Mouse (Mus musculus): ENCODE results near the gene Tbx15. TPM values are rescaled to one million over a fixed set of nuclear protein-coding genes. Genes with fewer than 3 reads are reported as not detected.
A peak's percentile ranks its signal among the peaks of the same experiment; 100 is the strongest.

Tbx15 gene
- polyA plus RNA-seq, 1 experiment, result 4.2 TPM

DNA sequence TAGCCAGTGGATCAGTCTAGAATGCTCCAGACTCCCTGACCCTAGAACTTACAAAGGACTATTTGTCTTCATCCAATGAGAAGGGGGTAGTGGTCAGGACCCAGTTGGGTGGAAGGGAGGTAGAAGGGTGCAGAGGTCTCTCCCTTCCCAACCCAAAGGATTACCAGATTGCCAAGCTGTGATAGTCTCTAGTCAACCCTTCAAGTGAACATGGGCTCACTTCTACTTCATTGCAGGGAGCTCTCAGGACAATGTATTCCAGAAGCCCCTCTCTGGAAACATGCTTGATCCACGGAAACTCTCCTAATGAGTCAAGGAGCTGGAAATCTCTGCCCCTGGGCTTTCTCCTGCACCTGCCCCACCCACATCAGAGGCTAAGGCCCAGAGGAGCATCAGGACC, 1.5 kb upstream of the Tbx15 start:
- no peak for TF ChIP-seq POLR2A (IDR thresholded peaks at IDR 0.05; ENCODE audit: borderline replicate concordance, extremely low read depth, insufficient read depth, insufficient read length, poor library complexity, severe bottlenecking)
- no peak for DNase-seq (ENCODE audit: low read depth)

DNA sequence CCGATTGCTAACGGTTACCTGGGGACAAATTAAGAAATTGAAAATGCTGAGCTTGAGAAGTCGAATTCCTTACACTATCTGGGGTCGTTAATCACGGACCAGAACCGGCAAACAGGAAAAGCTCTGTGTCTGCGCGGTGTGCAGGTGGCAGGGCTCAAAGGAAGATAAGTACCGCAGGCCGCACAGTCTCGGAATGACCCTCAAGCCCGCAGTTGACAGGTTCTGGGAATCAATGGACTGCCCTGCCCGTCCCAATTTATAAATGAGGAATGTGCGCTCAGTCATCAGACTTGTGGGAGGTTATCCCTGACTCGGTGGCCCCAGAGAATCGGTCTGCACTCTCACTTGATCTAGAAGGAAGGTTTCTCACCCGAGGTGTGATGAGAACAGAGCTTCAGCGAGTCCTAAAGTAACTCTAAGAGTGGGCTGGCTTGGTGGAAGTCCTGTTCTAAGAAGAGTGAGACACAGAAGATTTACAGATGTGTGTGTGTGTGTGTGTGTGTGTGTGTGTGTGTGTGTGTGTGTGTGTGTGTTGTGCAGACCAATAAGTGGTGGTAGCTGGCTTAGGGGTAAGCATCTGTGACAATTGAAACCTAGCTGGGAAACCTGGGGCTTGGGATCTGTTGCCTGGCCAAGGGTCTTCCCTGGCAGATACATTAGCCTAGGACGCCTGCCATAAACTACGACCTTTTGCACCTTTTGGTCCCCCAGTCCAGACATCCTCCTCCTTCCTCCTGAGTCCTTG, 708 bp upstream of the Tbx15 start:
- DNase-seq (ENCODE audit: low read depth), result peak; percentile 3

DNA sequence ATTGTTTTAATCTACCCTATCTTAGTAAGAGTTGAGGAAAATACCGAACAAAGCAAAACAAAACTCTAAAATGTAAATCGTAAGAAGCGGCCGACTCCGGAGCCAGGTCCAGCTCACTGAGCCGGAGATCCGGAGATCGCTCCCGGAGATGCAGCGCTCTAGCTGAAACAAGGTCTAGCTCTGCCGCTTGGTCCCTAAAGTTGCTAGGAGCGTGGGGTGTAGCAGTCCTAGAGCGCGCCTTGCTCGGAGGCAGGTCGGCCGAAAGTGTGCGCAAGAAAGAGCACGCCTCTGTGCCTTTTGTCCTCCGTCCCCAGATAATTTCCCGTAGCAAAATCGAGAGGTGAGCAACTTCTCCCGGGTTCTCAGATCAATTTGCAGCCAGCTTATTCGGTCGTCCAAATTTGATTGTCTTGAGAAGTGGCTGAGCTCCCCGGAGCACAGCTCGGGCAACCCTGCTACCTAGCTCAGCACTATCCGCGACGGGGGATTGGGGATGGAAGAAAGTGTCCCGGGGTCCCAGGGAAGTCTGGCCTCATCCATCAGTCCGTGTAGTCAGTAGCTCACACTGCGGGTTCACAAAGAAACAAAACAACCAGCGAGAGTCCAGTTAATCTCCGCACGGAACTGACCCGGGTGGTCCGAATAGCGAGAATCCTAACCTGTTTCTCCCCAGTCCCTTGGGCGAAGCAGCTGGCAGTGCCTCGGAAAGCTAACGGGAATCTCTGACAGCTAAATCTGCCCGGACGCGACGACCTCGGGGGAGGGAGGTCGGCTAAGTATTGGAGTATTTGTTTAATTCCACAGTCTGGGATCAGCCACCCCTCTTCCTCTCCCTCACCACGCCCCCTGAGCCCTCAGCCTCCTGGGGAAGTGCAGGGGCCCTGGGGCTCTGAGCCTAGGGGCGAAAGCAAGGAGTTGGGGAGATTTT, 894 bp downstream of the Tbx15 start:
- TF ChIP-seq POLR2A (IDR thresholded peaks at IDR 0.05; ENCODE audit: borderline replicate concordance, extremely low read depth, insufficient read depth, insufficient read length, poor library complexity, severe bottlenecking) (no peak), CTCF (IDR thresholded peaks at IDR 0.05; ENCODE audit: borderline replicate concordance, extremely low read depth, insufficient read depth, insufficient read length) (no peak)
- DNase-seq (ENCODE audit: low read depth), result peak; percentile 53

More for the DNA sequence above, 708 bp upstream of the Tbx15 start:
- no peak for TF ChIP-seq POLR2A (IDR thresholded peaks at IDR 0.05; ENCODE audit: borderline replicate concordance, extremely low read depth, insufficient read depth, insufficient read length, poor library complexity, severe bottlenecking)
- TF ChIP-seq CTCF (IDR thresholded peaks at IDR 0.05; ENCODE audit: borderline replicate concordance, extremely low read depth, insufficient read depth, insufficient read length), result no peak

DNA sequence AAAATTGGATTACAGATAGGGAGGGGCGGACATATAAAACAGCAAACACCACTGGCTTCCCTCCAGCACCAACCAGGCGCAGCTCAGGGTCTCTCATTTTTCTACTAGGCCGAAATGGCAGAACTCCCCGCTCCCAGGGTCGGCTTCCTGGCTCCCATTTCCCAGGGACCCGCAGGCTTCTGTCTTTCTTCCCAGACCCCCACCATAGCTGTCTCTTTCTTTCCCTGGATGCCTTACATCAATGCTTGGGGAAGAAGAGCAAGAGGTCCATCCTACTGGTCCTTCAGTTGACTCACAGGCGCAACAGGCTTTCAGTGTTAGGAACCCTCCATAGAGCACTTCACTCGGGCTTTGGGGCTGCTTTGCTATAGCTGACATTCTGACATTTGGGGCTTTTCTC, 2.3 kb downstream of the Tbx15 start:
- TF ChIP-seq POLR2A (IDR thresholded peaks at IDR 0.05; ENCODE audit: borderline replicate concordance, extremely low read depth, insufficient read depth, insufficient read length, poor library complexity, severe bottlenecking) (no peak), CTCF (IDR thresholded peaks at IDR 0.05; ENCODE audit: borderline replicate concordance, extremely low read depth, insufficient read depth, insufficient read length) (no peak)
- no peak for DNase-seq (ENCODE audit: low read depth)

DNA sequence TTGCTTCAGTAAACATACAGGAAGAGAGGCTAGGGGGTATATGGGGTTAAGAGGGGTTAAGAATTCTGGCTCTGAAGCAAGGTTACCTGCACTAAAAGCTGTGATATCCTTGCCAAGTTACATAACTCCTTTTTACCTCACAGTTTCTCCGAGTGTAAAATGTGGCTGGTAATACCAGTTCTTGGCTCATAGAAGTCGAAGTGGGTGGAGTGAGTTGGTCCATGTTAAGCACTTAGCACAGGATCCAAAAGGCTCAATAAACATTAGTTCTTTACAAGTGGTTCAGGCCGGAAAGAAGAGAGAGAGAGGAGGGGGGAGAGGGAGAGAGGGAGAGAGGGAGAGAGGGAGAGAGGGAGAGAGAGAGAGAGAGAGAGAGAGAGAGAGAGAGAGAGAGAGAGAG, 5.2 kb downstream of the Tbx15 start:
- TF ChIP-seq CTCF (IDR thresholded peaks at IDR 0.05; ENCODE audit: borderline replicate concordance, extremely low read depth, insufficient read depth, insufficient read length) (no peak), POLR2A (IDR thresholded peaks at IDR 0.05; ENCODE audit: borderline replicate concordance, extremely low read depth, insufficient read depth, insufficient read length, poor library complexity, severe bottlenecking) (no peak)
- no peak for DNase-seq (ENCODE audit: low read depth)

DNA sequence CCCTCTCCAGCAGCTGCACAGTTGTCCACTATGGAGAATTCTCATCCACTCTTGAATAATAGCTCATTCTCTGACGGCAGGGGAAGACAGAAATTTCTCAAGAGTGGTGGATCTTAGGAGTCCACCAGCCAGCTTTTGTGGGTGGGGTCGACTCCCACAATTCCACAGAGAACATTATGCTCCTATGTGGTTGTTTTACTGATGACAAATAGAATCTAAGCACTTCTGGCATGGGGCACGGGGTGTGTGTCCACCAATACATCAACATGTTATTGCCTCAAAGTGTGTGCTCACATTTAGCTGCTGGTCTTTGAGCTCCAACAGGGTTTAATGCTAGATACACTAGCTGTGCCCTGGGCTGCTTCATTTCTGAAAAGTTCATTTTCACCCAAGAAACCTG, 6.4 kb downstream of the Tbx15 start:
- no peak for DNase-seq (ENCODE audit: low read depth)
- TF ChIP-seq POLR2A (IDR thresholded peaks at IDR 0.05; ENCODE audit: borderline replicate concordance, extremely low read depth, insufficient read depth, insufficient read length, poor library complexity, severe bottlenecking), result no peak
- no peak for TF ChIP-seq CTCF (IDR thresholded peaks at IDR 0.05; ENCODE audit: borderline replicate concordance, extremely low read depth, insufficient read depth, insufficient read length)

DNA sequence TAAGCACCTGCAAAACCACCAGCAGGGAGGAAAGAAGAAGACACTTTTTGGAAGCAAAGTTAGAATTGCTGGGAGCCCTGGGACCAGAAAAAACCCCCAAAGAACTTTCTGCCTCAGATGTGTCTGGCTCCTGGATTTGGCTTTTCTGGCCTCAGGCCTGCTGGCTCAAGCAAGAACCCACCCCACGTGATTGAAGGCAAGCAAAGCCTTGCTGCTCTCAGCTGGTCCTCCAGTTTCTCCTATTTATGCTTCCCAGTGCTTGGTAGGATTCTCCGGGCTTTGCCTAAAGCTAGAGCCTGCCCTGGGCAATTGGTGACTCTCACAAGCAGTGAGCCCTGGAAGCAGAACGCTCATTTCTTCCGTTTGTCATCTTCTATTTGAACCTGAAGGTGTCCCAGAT, 7.4 kb downstream of the Tbx15 start:
- TF ChIP-seq POLR2A (IDR thresholded peaks at IDR 0.05; ENCODE audit: borderline replicate concordance, extremely low read depth, insufficient read depth, insufficient read length, poor library complexity, severe bottlenecking) (no peak), CTCF (IDR thresholded peaks at IDR 0.05; ENCODE audit: borderline replicate concordance, extremely low read depth, insufficient read depth, insufficient read length) (no peak)
- peak; percentile 18 for DNase-seq (ENCODE audit: low read depth)

DNA sequence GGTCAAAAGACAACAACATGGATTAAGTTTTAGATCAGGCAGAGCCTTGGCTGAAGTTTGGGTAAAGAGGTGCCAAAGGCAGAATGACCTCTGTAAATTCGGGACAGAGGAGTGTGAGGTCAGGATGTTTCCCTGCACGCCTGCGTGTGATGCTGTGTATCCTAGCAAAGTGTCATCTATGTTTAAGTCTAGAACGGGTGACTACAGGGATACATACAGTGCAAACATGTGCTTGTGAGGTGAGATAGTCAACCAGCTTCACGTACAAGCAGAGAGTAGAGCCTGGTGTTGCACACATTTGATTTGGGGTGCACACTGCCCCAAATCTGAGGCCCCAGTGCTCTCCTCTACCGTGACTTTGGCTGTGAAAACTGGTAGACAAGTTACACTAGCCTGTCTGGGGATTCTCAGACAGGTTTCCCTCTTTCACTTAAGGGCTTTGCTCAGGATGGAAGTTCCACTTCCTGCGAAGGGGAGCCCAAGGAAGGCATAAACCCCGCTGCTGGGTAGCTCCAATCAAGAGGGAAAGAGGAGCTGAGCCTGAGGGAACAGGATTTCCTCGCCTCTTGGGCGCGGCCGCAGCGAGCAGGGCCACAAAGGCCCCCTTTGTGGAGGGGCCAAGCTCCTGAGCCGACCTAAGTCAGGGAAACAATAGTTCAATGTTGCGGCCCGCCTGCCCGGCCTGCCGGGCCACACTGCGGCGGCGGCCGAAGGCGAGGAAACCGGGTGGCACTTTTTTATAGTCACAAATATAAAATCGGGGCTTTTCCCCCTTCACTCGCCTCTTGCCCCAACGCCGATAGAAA, 8.0 kb downstream of the Tbx15 start:
- DNase-seq (ENCODE audit: low read depth), result peak; percentile 25

DNA sequence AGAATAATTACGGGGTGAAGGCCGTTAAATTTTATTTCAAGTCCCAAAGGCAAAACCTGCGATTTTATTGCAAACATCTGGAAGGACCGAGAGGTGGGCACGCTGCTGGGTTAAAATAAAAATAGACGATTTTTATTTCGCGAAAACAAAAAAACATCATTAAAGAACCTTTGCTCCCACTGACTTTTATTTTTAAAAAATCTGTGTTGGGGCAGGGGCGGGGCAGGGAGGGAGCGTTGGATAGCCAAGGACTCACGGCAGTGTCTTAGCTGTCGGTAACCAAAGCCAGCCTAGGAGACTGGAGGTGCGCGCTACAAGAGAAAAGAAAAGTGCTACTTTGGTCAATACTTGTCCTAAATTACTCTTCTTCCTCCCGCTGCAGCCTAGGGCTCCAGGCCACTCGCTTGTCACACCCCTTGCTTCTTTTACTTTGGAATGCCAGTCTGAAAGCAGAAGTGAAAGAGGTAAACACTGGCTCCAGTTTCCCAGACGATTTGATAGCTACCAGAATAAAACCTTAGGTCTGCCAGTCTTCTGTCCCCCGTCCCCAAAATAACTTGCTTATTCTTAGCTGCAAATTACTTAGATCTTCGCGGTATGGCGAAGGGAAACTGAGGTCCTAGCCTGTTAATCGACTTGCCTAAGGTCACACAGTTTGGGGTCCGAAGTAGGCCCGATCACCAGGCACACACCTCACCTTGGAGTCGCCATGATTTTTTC, 8.8 kb downstream of the Tbx15 start:
- TF ChIP-seq POLR2A (IDR thresholded peaks at IDR 0.05; ENCODE audit: borderline replicate concordance, extremely low read depth, insufficient read depth, insufficient read length, poor library complexity, severe bottlenecking) (no peak), CTCF (IDR thresholded peaks at IDR 0.05; ENCODE audit: borderline replicate concordance, extremely low read depth, insufficient read depth, insufficient read length) (no peak)
- peak; percentile 34 for DNase-seq (ENCODE audit: low read depth)

More for the DNA sequence above, 8.0 kb downstream of the Tbx15 start:
- TF ChIP-seq POLR2A (IDR thresholded peaks at IDR 0.05; ENCODE audit: borderline replicate concordance, extremely low read depth, insufficient read depth, insufficient read length, poor library complexity, severe bottlenecking) (no peak), CTCF (IDR thresholded peaks at IDR 0.05; ENCODE audit: borderline replicate concordance, extremely low read depth, insufficient read depth, insufficient read length) (no peak)

DNA sequence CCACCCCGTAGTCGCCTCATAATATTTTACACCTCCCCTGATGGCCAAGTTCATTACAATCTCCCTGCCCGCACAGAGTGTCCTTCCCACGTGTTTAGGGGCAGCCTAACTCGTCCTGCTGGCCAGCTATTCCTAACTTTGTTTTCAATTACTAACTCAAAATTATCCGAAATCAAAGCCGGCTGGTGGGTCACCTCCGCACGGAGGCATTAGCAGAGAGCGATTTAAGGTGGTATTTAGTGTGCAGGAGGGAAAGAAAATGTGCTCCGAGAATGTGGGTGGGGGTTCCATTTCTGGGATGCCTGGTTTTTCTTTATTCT, 9.3 kb downstream of the Tbx15 start:
- no peak for TF ChIP-seq POLR2A (IDR thresholded peaks at IDR 0.05; ENCODE audit: borderline replicate concordance, extremely low read depth, insufficient read depth, insufficient read length, poor library complexity, severe bottlenecking)
- no peak for TF ChIP-seq CTCF (IDR thresholded peaks at IDR 0.05; ENCODE audit: borderline replicate concordance, extremely low read depth, insufficient read depth, insufficient read length)
- no peak for DNase-seq (ENCODE audit: low read depth)

Measured in brain, embryonic 14.5 days (tissue).